Mouse (Mus musculus) midbrain, embryonic 13.5 days (tissue): ENCODE results near the gene Gp1bb. TPM values are rescaled to one million over a fixed set of nuclear protein-coding genes. Genes with fewer than 3 reads are reported as not detected.

Experiments
- ATAC-seq: fragments of 200-750 bp; cut with Nextera tagmentation; 2 replicates; pipeline ENCODE4 v1.8.0; 2017; ENCODE audit warnings: mild to moderate bottlenecking, moderate TSS enrichment, moderate library complexity
- H3K27ac ChIP-seq: fragments of 300-500 bp; sonication (generic); 2 replicates; pipeline ENCODE4 v1.5.1; 2015; ENCODE audit warnings: inconsistent platforms, mild to moderate bottlenecking, moderate library complexity
- H3K27me3 ChIP-seq: fragments of 300-500 bp; sonication (generic); 2 replicates; pipeline ENCODE4 v1.6.1; 2015; ENCODE audit warnings: mild to moderate bottlenecking, inconsistent platforms
- H3K36me3 ChIP-seq: fragments of 300-500 bp; sonication (generic); 2 replicates; pipeline ENCODE4 v1.6.1; 2015; ENCODE audit warnings: mild to moderate bottlenecking, inconsistent platforms
- H3K4me1 ChIP-seq: fragments of 300-500 bp; sonication (generic); replicated peaks from 2 replicates; pipeline ENCODE4 v1.6.1; 2015; ENCODE audit warnings: inconsistent platforms
- H3K4me2 ChIP-seq: fragments of 300-500 bp; sonication (generic); replicated peaks from 2 replicates; pipeline ENCODE4 v1.6.1; 2015; ENCODE audit warnings: moderate library complexity, mild to moderate bottlenecking, inconsistent platforms
- H3K4me3 ChIP-seq: fragments of 300-500 bp; sonication (generic); replicated peaks from 2 replicates; pipeline ENCODE4 v1.5.1; 2015; ENCODE audit warnings: mild to moderate bottlenecking, inconsistent platforms
- H3K9ac ChIP-seq: fragments of 300-500 bp; sonication (generic); replicated peaks from 2 replicates; pipeline ENCODE4 v1.6.1; 2015; ENCODE audit warnings: mild to moderate bottlenecking, inconsistent platforms
- H3K9me3 ChIP-seq: fragments of 300-500 bp; sonication (generic); 2 replicates; pipeline ENCODE4 v1.6.1; 2016; ENCODE audit warnings: mild to moderate bottlenecking, inconsistent platforms
- WGBS: fragments of 180-500 bp; shearing (Covaris S2); methylation state at CpG from one replicate; pipeline ENCODE4 v1.1.7; 2015; 5-methylcytosine and 5-hydroxymethylcytosine counted together
- polyA plus RNA-seq: library from polyadenylated mRNA; unstranded; fragments of >200 nt; fragmentation: Nextera tagmentation; extraction: Ambion mirVana; gene quantifications from 2 replicates; pipeline ENCODE4 v1.2.1, GENCODE M21; 2015

Gp1bb gene
- polyA plus RNA-seq, 1 experiment from 2014 or later, result 10.5 TPM

- peaks cover 92% of the 10 kb centered on the region for H3K27me3 ChIP-seq
- peak; percentile 25; the same call in 1 of the 2 replicates for ATAC-seq
- no peak overlapping the region; the same call in 1 of the 2 replicates for H3K9ac ChIP-seq
- peak overlapping the region; percentile 20 for H3K4me3 ChIP-seq
- H3K4me2 ChIP-seq, result peak overlapping the region; percentile 37
- WGBS, result under 1% methylated on average over 59 of the region's 59 CpGs
- H3K36me3 ChIP-seq, result no peaks in the 10 kb centered on the region
- H3K27ac ChIP-seq, result no peak overlapping the region
- no peaks in the 10 kb centered on the region for H3K9me3 ChIP-seq
- H3K4me1 ChIP-seq, result peaks cover 35% of the 10 kb centered on the region
These were observed 30.9 kb downstream of the Gp1bb start for GRCm38 (mm10) chr16:18591047-18592018.

- Histone ChIP-seq H3K36me3 (no peaks in the 10 kb centered on the region), H3K4me1 (peaks cover 44% of the 10 kb centered on the region), H3K27ac (no peak within 1 kb of the TSS), H3K4me3 (peak within 1 kb of the TSS; percentile 20), H3K27me3 (peaks cover 94% of the 10 kb centered on the region), H3K4me2 (peak within 1 kb of the TSS; percentile 44), H3K9me3 (no peaks in the 10 kb centered on the region), H3K9ac (no peak within 1 kb of the TSS; the same call in 1 of the 2 replicates)
- 2% methylated on average over 48 of the region's 48 CpGs for WGBS
- ATAC-seq, result no peak
These were observed 32.1 kb downstream of the Gp1bb start, which contains the start of gene Tbx1 for GRCm38 (mm10) chr16:18589804-18590790. Tbx1 (minus strand) TSS chr16:18590671.

- no peak overlapping the region for H3K27ac ChIP-seq
- H3K4me2 ChIP-seq, result no peak overlapping the region
- peaks cover 44% of the 10 kb centered on the region for H3K4me1 ChIP-seq
- 8% methylated on average over 9 of the region's 9 CpGs for WGBS
- no peak overlapping the region for H3K4me3 ChIP-seq
- H3K36me3 ChIP-seq, result no peaks in the 10 kb centered on the region
- no peak for ATAC-seq
- no peaks in the 10 kb centered on the region for H3K9me3 ChIP-seq
- no peak overlapping the region for H3K9ac ChIP-seq
- peaks cover 97% of the 10 kb centered on the region for H3K27me3 ChIP-seq
These were observed 33.1 kb downstream of the Gp1bb start for GRCm38 (mm10) chr16:18589080-18589621.

DNA sequence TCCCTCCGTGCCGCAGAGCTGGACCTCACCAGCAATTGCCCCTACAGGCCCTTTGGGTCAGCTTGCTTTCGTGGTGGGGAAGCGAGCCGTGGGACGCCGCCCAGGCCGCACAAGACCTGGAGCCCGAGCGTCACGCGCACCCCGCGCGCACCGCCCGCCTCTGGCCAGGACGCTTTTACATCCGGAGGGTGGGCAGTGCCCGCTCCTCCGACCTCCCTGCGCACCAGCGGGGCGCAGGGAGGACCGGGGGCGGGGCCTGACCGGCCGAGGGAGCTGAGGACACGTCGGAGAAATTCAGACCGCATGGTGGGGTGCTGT is 33.5 kb downstream of the Gp1bb start:
- Histone ChIP-seq H3K4me1 (peaks cover 44% of the 10 kb centered on the region), H3K36me3 (no peaks in the 10 kb centered on the region), H3K27me3 (peaks cover 97% of the 10 kb centered on the region), H3K4me2 (0 out of 2 replicates have a peak overlapping the region, but pooled peaks have one; percentile 25), H3K9me3 (no peaks in the 10 kb centered on the region), H3K9ac (no peak overlapping the region), H3K27ac (no peak overlapping the region), H3K4me3 (no peak overlapping the region)
- ATAC-seq, result no peak
- WGBS, result under 1% methylated on average over 31 of the region's 31 CpGs

DNA sequence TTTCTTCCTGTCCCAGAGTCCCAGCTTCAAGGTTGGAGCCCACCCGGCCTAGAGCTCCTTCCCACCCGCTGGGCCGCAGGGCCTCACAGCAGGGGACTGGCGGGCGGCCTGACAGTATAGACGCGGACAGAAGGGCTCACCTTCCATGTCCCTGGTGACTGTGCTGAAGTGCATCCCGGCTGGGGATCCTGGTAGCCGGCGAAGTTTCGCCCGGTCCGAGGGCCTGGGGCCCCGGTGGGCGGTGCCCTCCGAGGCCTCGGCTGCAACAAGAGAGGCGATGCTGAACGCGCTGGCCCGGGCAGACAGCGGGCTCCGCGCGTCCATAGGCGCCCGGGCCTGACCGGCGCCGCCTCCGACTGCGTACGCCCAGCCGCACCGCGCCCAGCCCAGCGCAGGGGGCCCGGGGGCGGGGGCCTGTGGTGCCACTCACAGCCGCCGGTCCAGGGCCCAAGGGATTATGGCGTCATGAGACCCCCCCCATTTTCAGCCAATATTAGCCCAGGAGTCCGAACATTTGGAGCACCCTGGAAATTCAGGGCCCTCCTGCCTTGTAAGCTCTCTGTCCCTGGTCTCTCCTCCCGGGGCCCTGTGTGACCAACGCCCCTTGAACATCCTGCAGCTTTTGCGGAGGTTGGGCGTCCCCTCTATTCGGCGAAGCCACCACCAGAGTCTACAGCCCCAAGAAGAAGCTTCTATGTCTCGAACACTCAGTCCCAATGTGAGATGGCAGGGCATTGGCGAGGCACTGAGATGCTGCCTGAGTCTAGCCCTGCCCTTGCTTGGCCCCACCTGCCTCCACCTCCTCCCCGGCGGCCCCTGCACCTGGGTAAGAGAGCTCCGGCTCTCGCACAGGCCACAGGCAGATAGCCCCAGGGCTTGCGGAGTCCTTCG is 34.1 kb downstream of the Gp1bb start:
- 0 out of 2 replicates have a peak, but pooled peaks have one; percentile 21 for ATAC-seq
- H3K4me2 ChIP-seq, result peak overlapping the region; percentile 25
- WGBS, result 1% methylated on average over 57 of the region's 57 CpGs

DNA sequence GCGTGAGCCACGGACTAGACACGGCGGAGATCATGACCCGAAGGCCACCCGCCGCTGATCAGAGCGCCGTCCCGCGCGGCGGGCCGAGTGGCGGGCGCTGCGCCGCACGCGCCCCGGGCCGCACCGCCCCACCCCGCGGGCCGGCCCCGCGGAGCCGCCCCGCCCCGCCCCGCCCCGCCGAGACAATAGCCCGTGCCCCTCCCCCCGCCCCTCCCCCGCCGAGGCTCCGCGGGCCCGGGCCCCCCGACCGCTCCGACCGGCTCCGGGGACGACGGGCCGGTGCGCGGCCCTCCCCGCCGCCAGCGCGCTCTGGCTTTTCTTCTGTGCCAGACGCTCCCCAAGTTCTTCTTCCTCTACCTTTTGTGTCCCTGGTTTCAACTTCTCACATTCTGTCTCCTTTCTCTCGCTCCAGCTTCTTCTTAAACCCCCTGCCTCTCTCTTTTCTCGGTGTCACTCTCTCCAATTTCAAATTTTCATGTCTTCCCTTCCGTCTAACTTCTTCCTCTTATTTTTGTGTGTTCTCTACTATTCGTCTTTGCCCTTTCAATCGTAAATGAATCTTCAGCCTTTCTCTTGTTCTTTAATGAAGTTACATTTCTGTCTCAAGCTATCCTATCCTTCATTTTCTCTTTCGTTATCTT is 35.2 kb downstream of the Gp1bb start:
- 2% methylated on average over 23 of the region's 62 CpGs for WGBS
- Histone ChIP-seq H3K27ac (no peak overlapping the region), H3K27me3 (peaks cover 100% of the 10 kb centered on the region), H3K9me3 (no peaks in the 10 kb centered on the region), H3K9ac (no peak overlapping the region), H3K4me2 (peak overlapping the region; percentile 57), H3K4me1 (peaks cover 52% of the 10 kb centered on the region), H3K36me3 (no peaks in the 10 kb centered on the region), H3K4me3 (peak overlapping the region; percentile 38)
- no peak for ATAC-seq

More for the DNA sequence above, 34.1 kb downstream of the Gp1bb start:
- no peak overlapping the region for H3K9ac ChIP-seq
- no peaks in the 10 kb centered on the region for H3K36me3 ChIP-seq
- peaks cover 97% of the 10 kb centered on the region for H3K27me3 ChIP-seq
- H3K9me3 ChIP-seq, result no peaks in the 10 kb centered on the region
- H3K4me3 ChIP-seq, result peak overlapping the region; percentile 22
- peaks cover 44% of the 10 kb centered on the region for H3K4me1 ChIP-seq
- no peak overlapping the region for H3K27ac ChIP-seq

GRCm38 (mm10) chr16:18586076-18586905 is 35.9 kb downstream of the Gp1bb start:
- peaks cover 54% of the 10 kb centered on the region for H3K4me1 ChIP-seq
- no peaks in the 10 kb centered on the region for H3K36me3 ChIP-seq
- peaks cover 100% of the 10 kb centered on the region for H3K27me3 ChIP-seq
- peak overlapping the region; percentile 38 for H3K4me3 ChIP-seq
- H3K9me3 ChIP-seq, result no peaks in the 10 kb centered on the region
- H3K4me2 ChIP-seq, result peak overlapping the region; percentile 57
- no peak for ATAC-seq
- H3K27ac ChIP-seq, result no peak overlapping the region
- H3K9ac ChIP-seq, result no peak overlapping the region
- WGBS, result under 1% methylated on average over 81 of the region's 83 CpGs

- 2% methylated on average over 10 of the region's 10 CpGs for WGBS
- H3K9ac ChIP-seq, result no peak overlapping the region
These were observed 36.5 kb downstream of the Gp1bb start for GRCm38 (mm10) chr16:18585676-18586075.

GRCm38 (mm10) chr16:18584901-18585510 is 37.2 kb downstream of the Gp1bb start:
- WGBS, result 3% methylated on average over 10 of the region's 10 CpGs
- peak overlapping the region; percentile 8; the same call in 1 of the 2 replicates for H3K4me3 ChIP-seq
- peaks cover 100% of the 10 kb centered on the region for H3K27me3 ChIP-seq
- H3K4me2 ChIP-seq, result 0 out of 2 replicates have a peak overlapping the region, but pooled peaks have one; percentile 9
- no peaks in the 10 kb centered on the region for H3K9me3 ChIP-seq
- no peak overlapping the region for H3K27ac ChIP-seq
- no peak overlapping the region for H3K9ac ChIP-seq
- no peak for ATAC-seq
- H3K36me3 ChIP-seq, result no peaks in the 10 kb centered on the region
- H3K4me1 ChIP-seq, result peaks cover 47% of the 10 kb centered on the region

More at GRCm38 (mm10) chr16:18585676-18586075, 36.5 kb downstream of the Gp1bb start:
- no peaks in the 10 kb centered on the region for H3K36me3 ChIP-seq
- H3K27me3 ChIP-seq, result peaks cover 100% of the 10 kb centered on the region
- no peak overlapping the region; the same call in 1 of the 2 replicates for H3K4me2 ChIP-seq
- no peaks in the 10 kb centered on the region for H3K9me3 ChIP-seq
- peak overlapping the region; percentile 8 for H3K4me3 ChIP-seq
- peaks cover 53% of the 10 kb centered on the region for H3K4me1 ChIP-seq
- H3K27ac ChIP-seq, result no peak overlapping the region
- no peak for ATAC-seq
